Mouse (Mus musculus) macrophage (primary cell): ENCODE measurements around the gene Gm2244. TPM values are rescaled to one million over a fixed set of nuclear protein-coding genes. Genes with fewer than 3 reads are reported as not detected.
"Not testable (repeated sequence)": the region's sequence is repeated elsewhere in the genome, so short reads cannot be mapped to it uniquely, and the experiment has no call there.

ENCODE experiments used
- H3K27ac ChIP-seq: fragments of 350-480 bp; formaldehyde crosslinking; 2 replicates; pipeline ENCODE4 v1.9.0; 2021
- H3K36me3 ChIP-seq: fragments of 350-480 bp; formaldehyde crosslinking; 2 replicates; pipeline ENCODE4 v1.9.0; 2021; ENCODE audit errors: inconsistent target
- H3K4me3 ChIP-seq: fragments of 350-480 bp; formaldehyde crosslinking; 2 replicates; pipeline ENCODE4 v1.9.0; 2021; ENCODE audit errors: inconsistent target
- H3K79me2 ChIP-seq: fragments of 350-480 bp; formaldehyde crosslinking; 2 replicates; pipeline ENCODE4 v1.9.0; 2021; ENCODE audit errors: inconsistent target
- WGBS: methylation state at CpG from one replicate; pipeline ENCODE4 v1.1.7; 2026; ENCODE audit warnings: inconsistent platforms; ENCODE audit not compliant: missing documents; 5-methylcytosine and 5-hydroxymethylcytosine counted together
- polyA plus RNA-seq: library from polyadenylated mRNA; stranded (reverse); fragments of 250-400 nt; gene quantifications from 3 replicates; pipeline ENCODE4 v1.2.4, GENCODE M21; 2018; ENCODE audit warnings: inconsistent platforms
- total RNA-seq, 78 experiments: library from RNA; depleted of rRNA; stranded (reverse); fragments of 250-400 nt; gene quantifications; 1 replicate in 9 of 78; 2 replicates in 24 of 78; 3 replicates in 43 of 78; 4 replicates in 2 of 78; pipeline ENCODE4 v1.2.4; 2018; ENCODE audit warnings: inconsistent platforms in 56 of 78

The Gm2244 gene
- total RNA-seq (2018; cell fraction: chromatin; rRNA removed) = not detected
- total RNA-seq (2018; cell fraction: cytosol; rRNA removed) = not detected
- not detected for total RNA-seq (2018; cell fraction: nucleus; rRNA removed)
- polyA plus RNA-seq = not detected in 3 replicates

GRCm38 (mm10) chr14:19549863-19550262, at the start of gene Gm2244:
TSS of gene Gm2244 (minus strand) at chr14:19549963.
- no CpG with 5 or more reads among the region's 3 CpGs for WGBS

GRCm38 (mm10) chr14:19584804-19585667, 35.3 kb upstream of the Gm2244 start, which contains the start of gene Gm2237:
TSS of gene Gm2237 (minus strand) at chr14:19585135.
- H3K4me3 ChIP-seq, H3K79me2 ChIP-seq, H3K36me3 ChIP-seq, H3K27ac ChIP-seq: not testable (repeated sequence)
- WGBS = 0% methylated on average over 11 of the region's 62 CpGs

More at GRCm38 (mm10) chr14:19549863-19550262, at the start of gene Gm2244:
- H3K79me2 ChIP-seq, H3K27ac ChIP-seq, H3K36me3 ChIP-seq, H3K4me3 ChIP-seq: not testable (repeated sequence)

Other genes starting within 250 kb of the Gm2244 start
- not detected in 3 replicates for gene Gm21738, start 131.0 kb downstream of the Gm2244 start, polyA plus RNA-seq
- gene Gm2237, start 35.2 kb upstream of the Gm2244 start, polyA plus RNA-seq = not detected in 3 replicates
- gene Gm5458, start 52.6 kb upstream of the Gm2244 start, polyA plus RNA-seq = not detected in 3 replicates
- gene Nid2, start 201.3 kb upstream of the Gm2244 start, polyA plus RNA-seq = 0.21 to 3.1 TPM (median 0.24 TPM) in 3 replicates